ENCODE assay signal across 9 mouse cellular contexts in genomic region chr2:122753739-122754343, GRCm38 (mm10). TPM values are rescaled to one million over a fixed set of nuclear protein-coding genes. Genes with fewer than 3 reads are reported as not detected.
A peak's percentile ranks its signal among the peaks of the same experiment; 100 is the strongest.
DNase-seq lines count a peak whose midpoint lies in the region; ATAC-seq and TF ChIP-seq lines count a peak whose summit lies in the region.
"Had no signal": no experiment of that assay in that cellular context is flagged by ENCODE, and none has a peak within 500 bp of the region (broad histone marks: within the 10 kb centered on the region; RNA-seq: fewer than 3 reads in every experiment).

No protein-coding gene starts in this region.

- H3K4me3 ChIP-seq in kidney, embryonic 16.5 days (ENCODE audit: low read length): no peak overlapping the region
- no peak overlapping the region for H3K4me3 ChIP-seq in bone marrow, adult 2 months (replicated peaks; ENCODE audit: control insufficient read depth, low read depth, low read length)
- H3K4me3 ChIP-seq in embryonic facial prominence, embryonic 14.5 days (ENCODE audit: low read depth, low read length): no peak overlapping the region
- no peak overlapping the region for H3K4me3 ChIP-seq in hindbrain, embryonic 16.5 days (ENCODE audit: low read length)
- no peak overlapping the region for H3K4me3 ChIP-seq in midbrain, embryonic 12.5 days
- H3K4me3 ChIP-seq: lung, embryonic 15.5 days had no signal

- no peaks in the 10 kb centered on the region; the same call in 1 of the 2 replicates for H3K36me3 ChIP-seq in kidney, embryonic 16.5 days (ENCODE audit: insufficient read depth, low read length)
- H3K36me3 ChIP-seq in embryonic facial prominence, embryonic 14.5 days (ENCODE audit: control insufficient read depth, insufficient read depth, low read length): 0 out of 2 replicates have a peak, but pooled peaks cover 6% of the 10 kb centered on the region
- peaks cover 5% of the 10 kb centered on the region for H3K36me3 ChIP-seq in hindbrain, embryonic 16.5 days (ENCODE audit: control insufficient read depth, insufficient read depth, low read length)
- H3K36me3 ChIP-seq in midbrain, embryonic 12.5 days: peaks cover 7% of the 10 kb centered on the region
- H3K36me3 ChIP-seq: lung, embryonic 15.5 days had no signal

- no peak overlapping the region for H3K9ac ChIP-seq in kidney, embryonic 16.5 days (replicated peaks; ENCODE audit: low read length)
- H3K9ac ChIP-seq in embryonic facial prominence, embryonic 14.5 days (ENCODE audit: low read depth, low read length): no peak overlapping the region
- H3K9ac ChIP-seq in hindbrain, embryonic 16.5 days (ENCODE audit: low read depth, low read length): no peak overlapping the region
- no peak overlapping the region for H3K9ac ChIP-seq in midbrain, embryonic 12.5 days (replicated peaks)
- H3K9ac ChIP-seq: lung, embryonic 15.5 days had no signal

- TF ChIP-seq POLR2A in bone marrow, adult 2 months (IDR thresholded peaks at IDR 0.05; ENCODE audit: borderline replicate concordance, control insufficient read depth, low read depth, low read length): no peak

- TF ChIP-seq CTCF in bone marrow, adult 2 months (IDR thresholded peaks at IDR 0.05; ENCODE audit: control insufficient read depth, insufficient read depth, low read length): peak; percentile 95

- no peak overlapping the region for H3K4me2 ChIP-seq in kidney, embryonic 16.5 days (replicated peaks; ENCODE audit: low read depth, low read length)
- no peak overlapping the region for H3K4me2 ChIP-seq in embryonic facial prominence, embryonic 14.5 days (ENCODE audit: low read depth, low read length)
- peak overlapping the region; percentile 38; the same call in 1 of the 2 replicates for H3K4me2 ChIP-seq in hindbrain, embryonic 16.5 days (ENCODE audit: low read length)
- no peak overlapping the region for H3K4me2 ChIP-seq in midbrain, embryonic 12.5 days (replicated peaks)
- H3K4me2 ChIP-seq: lung, embryonic 15.5 days had no signal

- WGBS in kidney, embryonic 16.5 days: 16% methylated on average over 7 of the region's 7 CpGs
- 13% methylated on average over 7 of the region's 7 CpGs for WGBS in bone marrow, adult 2 months
- 17% methylated on average over 7 of the region's 7 CpGs for WGBS in embryonic facial prominence, embryonic 14.5 days
- 16% methylated on average over 7 of the region's 7 CpGs for WGBS in hindbrain, embryonic 16.5 days
- WGBS in midbrain, embryonic 12.5 days: 16% methylated on average over 7 of the region's 7 CpGs

- H3K27me3 ChIP-seq in kidney, embryonic 16.5 days (ENCODE audit: insufficient read depth, low read length): peaks cover 3% of the 10 kb centered on the region; the same call in 1 of the 2 replicates
- no peaks in the 10 kb centered on the region for H3K27me3 ChIP-seq in embryonic facial prominence, embryonic 14.5 days (replicated peaks; ENCODE audit: control insufficient read depth, insufficient read depth, low read length)
- H3K27me3 ChIP-seq in hindbrain, embryonic 16.5 days (replicated peaks; ENCODE audit: control insufficient read depth, insufficient read depth, low read length): no peaks in the 10 kb centered on the region; the same call in 1 of the 2 replicates
- H3K27me3 ChIP-seq in midbrain, embryonic 12.5 days: peaks cover 10% of the 10 kb centered on the region; the same call in 1 of the 2 replicates

- no peak for ATAC-seq in kidney, embryonic 16.5 days (ENCODE audit: low FRiP score, low TSS enrichment)
- ATAC-seq in embryonic facial prominence, embryonic 14.5 days (ENCODE audit: low read depth): no peak
- peak; percentile 79 for ATAC-seq in hindbrain, embryonic 16.5 days
- ATAC-seq in midbrain, embryonic 12.5 days (ENCODE audit: low FRiP score, low read depth): peak; percentile 41; the same call in 1 of the 2 replicates

- DNase-seq in kidney, adult 11 months: peak; percentile 30
- peak; percentile 57 for DNase-seq in embryonic facial prominence, embryonic 14.5 days (ENCODE audit: low spot score)
- peak; percentile 63 to 64 for DNase-seq in left cerebral cortex, adult 18-20 months (ENCODE audit: low spot score in 2 of 2)
- peak; percentile 32 to 68 for DNase-seq in spleen, postnatal 10 days (ENCODE audit: low spot score in 2 of 2)

- no peaks in the 10 kb centered on the region for H3K4me1 ChIP-seq in kidney, embryonic 16.5 days (ENCODE audit: insufficient read depth, low read length)
- H3K4me1 ChIP-seq in bone marrow, adult 2 months (ENCODE audit: control insufficient read depth, insufficient read depth, low read length): no peaks in the 10 kb centered on the region
- H3K4me1 ChIP-seq in embryonic facial prominence, embryonic 14.5 days (ENCODE audit: control insufficient read depth, insufficient read depth, low read length): 0 out of 2 replicates have a peak, but pooled peaks cover 2% of the 10 kb centered on the region
- H3K4me1 ChIP-seq in hindbrain, embryonic 16.5 days (ENCODE audit: control insufficient read depth, insufficient read depth, low read depth, low read length): no peaks in the 10 kb centered on the region
- no peaks in the 10 kb centered on the region for H3K4me1 ChIP-seq in midbrain, embryonic 12.5 days
- H3K4me1 ChIP-seq: lung, embryonic 15.5 days had no signal

- no peak overlapping the region for H3K27ac ChIP-seq in kidney, embryonic 16.5 days (ENCODE audit: low read length)
- no peak overlapping the region for H3K27ac ChIP-seq in bone marrow, adult 2 months (ENCODE audit: control insufficient read depth, insufficient read depth, low read depth, low read length, poor library complexity)
- no peak overlapping the region for H3K27ac ChIP-seq in embryonic facial prominence, embryonic 14.5 days (replicated peaks; ENCODE audit: low read depth, low read length)
- H3K27ac ChIP-seq in hindbrain, embryonic 16.5 days (ENCODE audit: low read depth, low read length): no peak overlapping the region
- H3K27ac ChIP-seq in midbrain, embryonic 12.5 days (replicated peaks): no peak overlapping the region
- H3K27ac ChIP-seq: lung, embryonic 15.5 days had no signal

- no peaks in the 10 kb centered on the region for H3K9me3 ChIP-seq in kidney, embryonic 16.5 days (ENCODE audit: low read length)
- H3K9me3 ChIP-seq in embryonic facial prominence, embryonic 14.5 days (ENCODE audit: control insufficient read depth, low read length): no peaks in the 10 kb centered on the region
- no peaks in the 10 kb centered on the region for H3K9me3 ChIP-seq in hindbrain, embryonic 16.5 days (ENCODE audit: control insufficient read depth, low read length)
- no peaks in the 10 kb centered on the region for H3K9me3 ChIP-seq in midbrain, embryonic 12.5 days
- H3K9me3 ChIP-seq: lung, embryonic 15.5 days had no signal

RNA-seq across cellular contexts. Expression of gene Sqor, which starts 11.2 kb away (rescaled TPM):
- polyA plus RNA-seq in kidney, embryonic 16.5 days (2015; fragmentation: Nextera tagmentation; extraction: Ambion mirVana): 19.9 and 27.0 TPM in 2 replicates
- 49.3 and 84.1 TPM in 2 replicates for polyA plus RNA-seq in bone marrow, adult 2 months (2011; ENCODE audit: insufficient read depth, insufficient read length, low replicate concordance, missing spikeins)
- polyA plus RNA-seq in embryonic facial prominence, embryonic 14.5 days (2014; fragmentation: Nextera tagmentation; extraction: Ambion mirVana): 7.9 and 8.5 TPM in 2 replicates
- 3.5 and 4.2 TPM in 2 replicates for polyA plus RNA-seq in hindbrain, embryonic 16.5 days (2015; fragmentation: Nextera tagmentation; extraction: Ambion mirVana)
- total RNA-seq in left cerebral cortex, adult 18-20 months (2021): 1 to 10 TPM; 6.3 to 7.3 TPM
- polyA plus RNA-seq in midbrain, embryonic 12.5 days (2016; fragmentation: Nextera tagmentation; extraction: Ambion mirVana): 3.4 and 3.6 TPM in 2 replicates

RNA-seq across cellular contexts. Expression of gene Bloc1s6, which starts 15.5 kb away (rescaled TPM):
- polyA plus RNA-seq in kidney, embryonic 16.5 days (2015; fragmentation: Nextera tagmentation; extraction: Ambion mirVana): 59.4 and 63.5 TPM in 2 replicates
- 9.5 and 11.4 TPM in 2 replicates for polyA plus RNA-seq in bone marrow, adult 2 months (2011; ENCODE audit: insufficient read depth, insufficient read length, low replicate concordance, missing spikeins)
- polyA plus RNA-seq in embryonic facial prominence, embryonic 14.5 days (2014; fragmentation: Nextera tagmentation; extraction: Ambion mirVana): 41.5 and 44.8 TPM in 2 replicates
- 97.6 and 106 TPM in 2 replicates for polyA plus RNA-seq in hindbrain, embryonic 16.5 days (2015; fragmentation: Nextera tagmentation; extraction: Ambion mirVana)
- total RNA-seq in left cerebral cortex, adult 18-20 months (2021): 10 to 100 TPM; 26.8 to 30.6 TPM
- polyA plus RNA-seq in midbrain, embryonic 12.5 days (2016; fragmentation: Nextera tagmentation; extraction: Ambion mirVana): 74.2 and 78.7 TPM in 2 replicates

RNA-seq across cellular contexts. Expression of gene Slc30a4, which starts 51.4 kb away (rescaled TPM):
- polyA plus RNA-seq in kidney, embryonic 16.5 days (2015; fragmentation: Nextera tagmentation; extraction: Ambion mirVana): 6.2 and 6.4 TPM in 2 replicates
- polyA plus RNA-seq in bone marrow, adult 2 months (2011; ENCODE audit: insufficient read depth, insufficient read length, low replicate concordance, missing spikeins): 0.18 and 2.8 TPM in 2 replicates
- 16.8 and 17.2 TPM in 2 replicates for polyA plus RNA-seq in embryonic facial prominence, embryonic 14.5 days (2014; fragmentation: Nextera tagmentation; extraction: Ambion mirVana)
- 4.9 and 6.6 TPM in 2 replicates for polyA plus RNA-seq in hindbrain, embryonic 16.5 days (2015; fragmentation: Nextera tagmentation; extraction: Ambion mirVana)
- total RNA-seq in left cerebral cortex, adult 18-20 months (2021): 10 to 100 TPM; 49.1 to 50.6 TPM
- 6.6 and 7.5 TPM in 2 replicates for polyA plus RNA-seq in midbrain, embryonic 12.5 days (2016; fragmentation: Nextera tagmentation; extraction: Ambion mirVana)

Comparison
In these comparisons a context has a peak if more than half of its experiments do, and no peak if none do; other contexts are left out.
1. ATAC-seq: peak in hindbrain, embryonic 16.5 days (single experiment) and midbrain, embryonic 12.5 days (single experiment); none in kidney, embryonic 16.5 days (single experiment) and embryonic facial prominence, embryonic 14.5 days (single experiment).
2. Peak in every context shown above with its lines, with median percentiles within 50 percentile points of each other: DNase-seq.